Mouse (Mus musculus) E14TG2a.4 (cell line): ENCODE data around the gene Cd8b1.

Experiments used
- CTCF ChIP-seq: conservative IDR thresholded peaks from 2 replicates; pipeline ENCODE4 v1.5.1; 2014; ENCODE audit warnings: low read length
- NANOG ChIP-seq: IDR thresholded peaks from 2 replicates; pipeline ENCODE4 v1.6.1; 2014; ENCODE audit warnings: borderline replicate concordance, low read length, mixed read lengths

- TF ChIP-seq NANOG (no peak), CTCF (no peak)
These were observed 37.6 kb downstream of the Cd8b1 start for GRCm38 (mm10) chr6:71360221-71360620.
